Mouse (Mus musculus) limb, embryonic 10.5 days (tissue): ENCODE measurements around the gene B9d1. TPM values are rescaled to one million over a fixed set of nuclear protein-coding genes. Genes with fewer than 3 reads are reported as not detected.

Experiments used
- DNase-seq: peaks from one replicate; pipeline ENCODE4 v3.0.0-alpha.2; 2017; ENCODE audit warnings: low spot score
- H3K27ac ChIP-seq: fragments of 300-500 bp; sonication (generic); 2 replicates; pipeline ENCODE4 v1.5.1; 2016; ENCODE audit warnings: mild to moderate bottlenecking
- H3K27me3 ChIP-seq: fragments of 300-500 bp; sonication (generic); 2 replicates; pipeline ENCODE4 v1.6.1; 2016; ENCODE audit warnings: low read depth, mild to moderate bottlenecking; ENCODE audit not compliant: poor library complexity, severe bottlenecking
- H3K36me3 ChIP-seq: fragments of 300-500 bp; sonication (generic); 2 replicates; pipeline ENCODE4 v1.6.1; 2016; ENCODE audit warnings: mild to moderate bottlenecking, moderate library complexity
- H3K4me1 ChIP-seq: fragments of 300-500 bp; sonication (generic); 2 replicates; pipeline ENCODE4 v1.6.1; 2016
- H3K4me3 ChIP-seq: fragments of 300-500 bp; sonication (generic); 2 replicates; pipeline ENCODE4 v1.5.1; 2016; ENCODE audit warnings: mild to moderate bottlenecking, moderate library complexity
- H3K9me3 ChIP-seq: fragments of 300-500 bp; sonication (generic); replicated peaks from 2 replicates; pipeline ENCODE4 v1.6.1; 2016; ENCODE audit warnings: mild to moderate bottlenecking
- WGBS: fragments of 180-500 bp; shearing (Covaris S2); methylation state at CpG from one replicate; pipeline ENCODE4 v1.1.7; 2016; 5-methylcytosine and 5-hydroxymethylcytosine counted together
- polyA plus RNA-seq: library from polyadenylated mRNA; unstranded; fragments of >200 nt; fragmentation: Nextera tagmentation; extraction: Ambion mirVana; gene quantifications from 2 replicates; pipeline ENCODE4 v1.2.1, GENCODE M21; 2016

B9d1 gene
- polyA plus RNA-seq, 1 experiment from 2014 or later: 46.7 TPM

- Histone ChIP-seq H3K4me1 (peaks cover 70% of the 10 kb centered on the region), H3K27ac (peak overlapping the region; percentile 97), H3K9me3 (no peaks in the 10 kb centered on the region), H3K36me3 (peaks cover 21% of the 10 kb centered on the region), H3K27me3 (no peaks in the 10 kb centered on the region), H3K4me3 (0 out of 2 replicates have a peak overlapping the region, but pooled peaks have one; percentile 12)
- DNase-seq: peak; percentile 69
- WGBS: 31% methylated on average over 13 of the region's 13 CpGs
Measured at GRCm38 (mm10) chr11:61483226-61483845, 21.6 kb upstream of the B9d1 start.

GRCm38 (mm10) chr11:61484256-61484612, 20.7 kb upstream of the B9d1 start:
- WGBS: 11% methylated on average over 10 of the region's 10 CpGs
- no peaks in the 10 kb centered on the region for H3K9me3 ChIP-seq
- H3K36me3 ChIP-seq: peaks cover 30% of the 10 kb centered on the region
- peaks cover 72% of the 10 kb centered on the region for H3K4me1 ChIP-seq
- H3K4me3 ChIP-seq: peak overlapping the region; percentile 62
- H3K27me3 ChIP-seq: no peaks in the 10 kb centered on the region
- no peak for DNase-seq
- peak overlapping the region; percentile 97 for H3K27ac ChIP-seq

- Histone ChIP-seq H3K27me3 (no peaks in the 10 kb centered on the region), H3K36me3 (peaks cover 36% of the 10 kb centered on the region), H3K4me3 (peak within 1 kb of the TSS; percentile 62), H3K27ac (peak within 1 kb of the TSS; percentile 97), H3K9me3 (no peaks in the 10 kb centered on the region), H3K4me1 (peaks cover 79% of the 10 kb centered on the region)
- 4% methylated on average over 20 of the region's 20 CpGs for WGBS
- DNase-seq: peak; percentile 94
Measured at GRCm38 (mm10) chr11:61484613-61485540, 20.1 kb upstream of the B9d1 start, which contains the start of gene Mfap4. TSS of gene Mfap4 (plus strand) at chr11:61485431.

- WGBS: 44% methylated on average over 22 of the region's 22 CpGs
- peak overlapping the region; percentile 62 for H3K4me3 ChIP-seq
- DNase-seq: peak; percentile 50
- no peaks in the 10 kb centered on the region for H3K9me3 ChIP-seq
- peak overlapping the region; percentile 97 for H3K27ac ChIP-seq
- H3K36me3 ChIP-seq: peaks cover 45% of the 10 kb centered on the region
- peaks cover 82% of the 10 kb centered on the region for H3K4me1 ChIP-seq
- H3K27me3 ChIP-seq: no peaks in the 10 kb centered on the region
Measured at GRCm38 (mm10) chr11:61485541-61486457, 19.1 kb upstream of the B9d1 start.

GRCm38 (mm10) chr11:61486458-61487219, 18.3 kb upstream of the B9d1 start:
- peaks cover 77% of the 10 kb centered on the region for H3K4me1 ChIP-seq
- H3K27me3 ChIP-seq: no peaks in the 10 kb centered on the region
- H3K27ac ChIP-seq: peak overlapping the region; percentile 97
- peaks cover 54% of the 10 kb centered on the region for H3K36me3 ChIP-seq
- peak overlapping the region; percentile 62 for H3K4me3 ChIP-seq
- no peaks in the 10 kb centered on the region for H3K9me3 ChIP-seq
- 92% methylated on average over 14 of the region's 14 CpGs for WGBS
- DNase-seq: no peak

GRCm38 (mm10) chr11:61487401-61487800, 17.5 kb upstream of the B9d1 start:
- 84% methylated on average over 2 of the region's 2 CpGs for WGBS
- H3K36me3 ChIP-seq: peaks cover 61% of the 10 kb centered on the region
- H3K4me1 ChIP-seq: peaks cover 73% of the 10 kb centered on the region
- H3K9me3 ChIP-seq: no peaks in the 10 kb centered on the region
- H3K4me3 ChIP-seq: peak overlapping the region; percentile 62
- H3K27ac ChIP-seq: peak overlapping the region; percentile 97; the same call in 1 of the 2 replicates
- no peak for DNase-seq
- no peaks in the 10 kb centered on the region for H3K27me3 ChIP-seq

- no peaks in the 10 kb centered on the region for H3K9me3 ChIP-seq
- peaks cover 67% of the 10 kb centered on the region for H3K36me3 ChIP-seq
- WGBS: 94% methylated on average over 7 of the region's 7 CpGs
- no peak overlapping the region for H3K4me3 ChIP-seq
- H3K27me3 ChIP-seq: no peaks in the 10 kb centered on the region
- 0 out of 2 replicates have a peak overlapping the region, but pooled peaks have one; percentile 97 for H3K27ac ChIP-seq
- peaks cover 76% of the 10 kb centered on the region for H3K4me1 ChIP-seq
- no peak for DNase-seq
Measured at GRCm38 (mm10) chr11:61487936-61488335, 17.0 kb upstream of the B9d1 start.

- Histone ChIP-seq H3K4me1 (peaks cover 74% of the 10 kb centered on the region), H3K4me3 (no peak overlapping the region), H3K36me3 (peaks cover 68% of the 10 kb centered on the region), H3K27ac (no peak overlapping the region), H3K27me3 (no peaks in the 10 kb centered on the region), H3K9me3 (no peaks in the 10 kb centered on the region)
- WGBS: 91% methylated on average over 2 of the region's 2 CpGs
- no peak for DNase-seq
Measured at GRCm38 (mm10) chr11:61489085-61489484, 15.9 kb upstream of the B9d1 start.

- 96% methylated on average over 8 of the region's 8 CpGs for whole genome bisulfite sequencing
Measured at GRCm38 (mm10) chr11:61489874-61490273, 15.1 kb upstream of the B9d1 start.

GRCm38 (mm10) chr11:61490944-61491520, 13.9 kb upstream of the B9d1 start:
- Histone ChIP-seq H3K4me1 (peaks cover 58% of the 10 kb centered on the region), H3K27me3 (no peaks in the 10 kb centered on the region), H3K27ac (no peak overlapping the region; the same call in 1 of the 2 replicates), H3K4me3 (no peak overlapping the region), H3K9me3 (no peaks in the 10 kb centered on the region), H3K36me3 (peaks cover 68% of the 10 kb centered on the region)
- DNase-seq: no peak
- WGBS: 96% methylated on average over 22 of the region's 22 CpGs

More at GRCm38 (mm10) chr11:61489874-61490273, 15.1 kb upstream of the B9d1 start:
- DNase-seq: no peak
- peaks cover 66% of the 10 kb centered on the region for H3K4me1 ChIP-seq
- no peaks in the 10 kb centered on the region for H3K9me3 ChIP-seq
- no peaks in the 10 kb centered on the region for H3K27me3 ChIP-seq
- no peak overlapping the region; the same call in 1 of the 2 replicates for H3K4me3 ChIP-seq
- H3K36me3 ChIP-seq: peaks cover 68% of the 10 kb centered on the region
- H3K27ac ChIP-seq: peak overlapping the region; percentile 28; the same call in 1 of the 2 replicates

GRCm38 (mm10) chr11:61492749-61493401, 12.1 kb upstream of the B9d1 start:
- H3K27me3 ChIP-seq: no peaks in the 10 kb centered on the region
- peaks cover 52% of the 10 kb centered on the region for H3K36me3 ChIP-seq
- H3K27ac ChIP-seq: peak overlapping the region; percentile 93; the same call in 1 of the 2 replicates
- no peaks in the 10 kb centered on the region for H3K9me3 ChIP-seq
- peaks cover 41% of the 10 kb centered on the region for H3K4me1 ChIP-seq
- no peak for DNase-seq
- H3K4me3 ChIP-seq: peak overlapping the region; percentile 89
- 81% methylated on average over 12 of the region's 12 CpGs for WGBS
